In the genomic region with DNA sequence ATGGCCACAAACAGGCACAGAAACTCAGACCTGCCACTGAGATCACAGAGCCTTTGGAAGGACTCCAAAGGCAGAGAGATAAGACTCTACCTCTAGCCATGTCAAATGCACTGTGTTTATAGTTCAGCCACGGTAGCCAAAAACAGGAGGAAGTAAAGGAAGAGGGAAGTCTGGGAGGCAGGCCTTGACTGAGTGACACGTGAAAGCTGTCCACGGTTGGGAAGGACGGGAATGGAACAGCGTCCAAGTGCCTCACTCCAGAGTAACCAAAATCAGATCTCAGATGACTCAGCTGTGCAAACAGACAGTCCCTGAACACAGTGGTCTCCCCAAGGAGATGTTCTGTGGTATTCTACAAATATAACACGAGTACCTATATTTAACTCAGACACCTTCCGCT, we compare ENCODE assay signal across 9 mouse cellular contexts. TPM values are rescaled to one million over a fixed set of nuclear protein-coding genes. Genes with fewer than 3 reads are reported as not detected.
A peak's percentile ranks its signal among the peaks of the same experiment; 100 is the strongest.
DNase-seq lines count a peak whose midpoint lies in the region; ATAC-seq lines count a peak whose summit lies in the region.
"Had no signal": no experiment of that assay in that cellular context is flagged by ENCODE, and none has a peak within 500 bp of the region (broad histone marks: within the 10 kb centered on the region; RNA-seq: fewer than 3 reads in every experiment).

No protein-coding gene starts in this region.

- peaks cover 27% of the 10 kb centered on the region for H3K4me1 ChIP-seq in heart, embryonic 11.5 days (ENCODE audit: control insufficient read depth, insufficient read depth, low read length)
- peaks cover 9% of the 10 kb centered on the region for H3K4me1 ChIP-seq in forebrain, embryonic 11.5 days (replicated peaks; ENCODE audit: control insufficient read depth, insufficient read depth, low read length)
- peaks cover 15% of the 10 kb centered on the region for H3K4me1 ChIP-seq in forebrain, embryonic 15.5 days

- intact Hi-C loops in left cerebral cortex, postnatal 4 days (cut with DNase I), result no loop called here

- H3K4me2 ChIP-seq in heart, embryonic 11.5 days, result peak overlapping the region; percentile 11
- H3K4me2 ChIP-seq in forebrain, embryonic 11.5 days (ENCODE audit: low read depth, low read length, severe bottlenecking), result no peak overlapping the region
- no peak overlapping the region for H3K4me2 ChIP-seq in forebrain, embryonic 15.5 days (replicated peaks)

- 0 out of 2 replicates have a peak, but pooled peaks have one; percentile 26 for ATAC-seq in heart, embryonic 11.5 days (replicated peaks; ENCODE audit: insufficient number of reproducible peaks, low FRiP score, low TSS enrichment)
- no peak for ATAC-seq in forebrain, embryonic 11.5 days (replicated peaks; ENCODE audit: low FRiP score)
- no peak for ATAC-seq in forebrain, embryonic 15.5 days (replicated peaks)

- WGBS in heart, embryonic 11.5 days (ENCODE audit: insufficient replicate concordance), result 25% methylated on average over 7 of the region's 7 CpGs
- WGBS in forebrain, embryonic 11.5 days, result 90% methylated on average over 7 of the region's 7 CpGs
- WGBS in forebrain, embryonic 15.5 days, result 87% methylated on average over 7 of the region's 7 CpGs

- no peaks in the 10 kb centered on the region for H3K36me3 ChIP-seq in heart, embryonic 11.5 days (ENCODE audit: control insufficient read depth, insufficient read depth, low read length)
- no peaks in the 10 kb centered on the region for H3K36me3 ChIP-seq in forebrain, embryonic 11.5 days (ENCODE audit: control insufficient read depth, insufficient read depth, low read length)
- H3K36me3 ChIP-seq in forebrain, embryonic 15.5 days, result no peaks in the 10 kb centered on the region

- DNase-seq in left cerebral cortex, adult 18-20 months (ENCODE audit: low spot score in 2 of 2), result peak; percentile 47 to 53
- DNase-seq in left cerebral cortex, postnatal 4 days, result no peak
- peak; percentile 68 for DNase-seq in adrenal gland, adult 2 months
- peak; percentile 53 for DNase-seq in lung, postnatal 25 days (ENCODE audit: low spot score)
- no peak for DNase-seq in forebrain, embryonic 11.5 days (ENCODE audit: low spot score)
- no peak for DNase-seq in kidney, adult 18-20 months

- no peak overlapping the region for H3K4me3 ChIP-seq in heart, embryonic 11.5 days (ENCODE audit: low read depth, low read length)
- H3K4me3 ChIP-seq in forebrain, embryonic 11.5 days (ENCODE audit: low read depth, low read length), result no peak overlapping the region
- H3K4me3 ChIP-seq in forebrain, embryonic 15.5 days, result no peak overlapping the region

- no peaks in the 10 kb centered on the region for H3K27me3 ChIP-seq in heart, embryonic 11.5 days (ENCODE audit: control insufficient read depth, insufficient read depth, low read length)
- H3K27me3 ChIP-seq in forebrain, embryonic 11.5 days (ENCODE audit: control insufficient read depth, insufficient read depth, low read length), result no peaks in the 10 kb centered on the region
- H3K27me3 ChIP-seq in forebrain, embryonic 15.5 days, result no peaks in the 10 kb centered on the region

- H3K9me3 ChIP-seq in heart, embryonic 11.5 days (replicated peaks; ENCODE audit: control insufficient read depth, low read length), result no peaks in the 10 kb centered on the region
- no peaks in the 10 kb centered on the region for H3K9me3 ChIP-seq in forebrain, embryonic 11.5 days (ENCODE audit: control insufficient read depth, low read length)
- no peaks in the 10 kb centered on the region for H3K9me3 ChIP-seq in forebrain, embryonic 15.5 days

- H3K27ac ChIP-seq in heart, embryonic 11.5 days (ENCODE audit: low read depth, low read length), result peak overlapping the region; percentile 70
- no peak overlapping the region for H3K27ac ChIP-seq in forebrain, embryonic 11.5 days (ENCODE audit: low read depth, low read length)
- H3K27ac ChIP-seq in forebrain, embryonic 15.5 days (replicated peaks), result no peak overlapping the region
- H3K27ac ChIP-seq: kidney, postnatal 0 days had no signal

- no peak overlapping the region for H3K9ac ChIP-seq in heart, embryonic 11.5 days (ENCODE audit: low read depth, low read length)
- H3K9ac ChIP-seq in forebrain, embryonic 11.5 days (ENCODE audit: low read length), result no peak overlapping the region
- H3K9ac ChIP-seq in forebrain, embryonic 15.5 days (replicated peaks), result no peak overlapping the region

RNA-seq across cellular contexts. Expression of gene A730071L15Rik, which starts 25.1 kb away (rescaled TPM):
- under 1 TPM; 0.28 to 0.30 TPM for total RNA-seq in left cerebral cortex, adult 18-20 months (2021)
- total RNA-seq in left cerebral cortex, postnatal 4 days (2021), result under 1 TPM in 1 of 2 experiments, not detected in 1; 0.24 TPM
- total RNA-seq in adrenal gland, adult 2 months (2021), result under 1 TPM; 0.23 to 0.35 TPM
- polyA plus RNA-seq in adrenal gland, adult 2 months (2012; rRNA removed), result not detected in 2 replicates
- polyA plus RNA-seq in heart, embryonic 11.5 days (2014; fragmentation: Nextera tagmentation; extraction: Ambion mirVana), result 0.28 and 0.84 TPM in 2 replicates
- 0.55 and 0.72 TPM in 2 replicates for polyA plus RNA-seq in forebrain, embryonic 11.5 days (2014; fragmentation: Nextera tagmentation; extraction: Ambion mirVana)
- polyA plus RNA-seq in forebrain, embryonic 15.5 days (2015; fragmentation: Nextera tagmentation; extraction: Ambion mirVana), result 0.52 and 0.82 TPM in 2 replicates

RNA-seq across cellular contexts. Expression of gene Nudcd3, which starts 25.5 kb away (rescaled TPM):
- total RNA-seq in left cerebral cortex, adult 18-20 months (2021), result 100 to 1,000 TPM; 119 to 128 TPM
- total RNA-seq in left cerebral cortex, postnatal 4 days (2021), result 100 to 1,000 TPM; 109 to 117 TPM
- 10 to 100 TPM; 51.3 to 69.0 TPM for total RNA-seq in adrenal gland, adult 2 months (2021)
- polyA plus RNA-seq in adrenal gland, adult 2 months (2012; rRNA removed), result 34.2 and 37.5 TPM in 2 replicates
- 28.8 and 33.7 TPM in 2 replicates for polyA plus RNA-seq in heart, embryonic 11.5 days (2014; fragmentation: Nextera tagmentation; extraction: Ambion mirVana)
- 47.9 and 55.1 TPM in 2 replicates for polyA plus RNA-seq in forebrain, embryonic 11.5 days (2014; fragmentation: Nextera tagmentation; extraction: Ambion mirVana)
- polyA plus RNA-seq in forebrain, embryonic 15.5 days (2015; fragmentation: Nextera tagmentation; extraction: Ambion mirVana), result 73.3 and 74.4 TPM in 2 replicates

RNA-seq across cellular contexts. Expression of gene Npc1l1, which starts 55.2 kb away (rescaled TPM):
- under 1 TPM; 0.63 to 0.68 TPM for total RNA-seq in left cerebral cortex, adult 18-20 months (2021)
- total RNA-seq in left cerebral cortex, postnatal 4 days (2021), result under 1 TPM; 0.08 TPM
- total RNA-seq in adrenal gland, adult 2 months (2021), result not detected
- polyA plus RNA-seq in adrenal gland, adult 2 months (2012; rRNA removed), result 0.18 and 0.32 TPM in 2 replicates
- polyA plus RNA-seq in heart, embryonic 11.5 days (2014; fragmentation: Nextera tagmentation; extraction: Ambion mirVana), result not detected in 2 replicates
- not detected in 2 replicates for polyA plus RNA-seq in forebrain, embryonic 11.5 days (2014; fragmentation: Nextera tagmentation; extraction: Ambion mirVana)
- polyA plus RNA-seq in forebrain, embryonic 15.5 days (2015; fragmentation: Nextera tagmentation; extraction: Ambion mirVana), result 0.04 TPM in 1 of 2 replicates, not detected in the other

Comparison
In these comparisons a context has a peak if more than half of its experiments do, and no peak if none do; other contexts are left out.
1. DNase-seq: peak in left cerebral cortex, adult 18-20 months (2 of 2), adrenal gland, adult 2 months (single experiment) and lung, postnatal 25 days (single experiment); none in left cerebral cortex, postnatal 4 days (single experiment), forebrain, embryonic 11.5 days (single experiment) and kidney, adult 18-20 months (single experiment).